Mouse (Mus musculus): ENCODE measurements around the gene Knstrn. TPM values are rescaled to one million over a fixed set of nuclear protein-coding genes. Genes with fewer than 3 reads are reported as not detected.

The Knstrn gene
- polyA plus RNA-seq, 1 experiment from 2014 or later, result 7.2 TPM

- no peaks in the 10 kb centered on the region for H3K36me3 ChIP-seq (ENCODE audit: control insufficient read depth, insufficient read depth, low read length)
- H3K4me3 ChIP-seq (ENCODE audit: low read depth, low read length), result peak within 1 kb of the TSS; percentile 90
- peak within 1 kb of the TSS; percentile 99 for H3K4me2 ChIP-seq (ENCODE audit: low read depth, low read length)
- H3K4me1 ChIP-seq (ENCODE audit: control insufficient read depth, insufficient read depth, low read length), result peaks cover 34% of the 10 kb centered on the region
- no peaks in the 10 kb centered on the region for H3K9me3 ChIP-seq (ENCODE audit: control insufficient read depth, low read length)
- H3K27ac ChIP-seq (ENCODE audit: low read depth, low read length), result peak within 1 kb of the TSS; percentile 86; the same call in 1 of the 2 replicates
- under 1% methylated on average over 32 of the region's 32 CpGs for WGBS
- H3K27me3 ChIP-seq (ENCODE audit: control insufficient read depth, insufficient read depth, low read length), result peaks cover 41% of the 10 kb centered on the region
- H3K9ac ChIP-seq (replicated peaks; ENCODE audit: low read depth, low read length), result peak within 1 kb of the TSS; percentile 90
- peak; percentile 0; the same call in 1 of the 2 replicates for ATAC-seq (ENCODE audit: low read depth)
Observed at GRCm38 (mm10) chr2:118899981-118900825, 86.4 kb downstream of the Knstrn start, which contains the start of gene Bahd1. Gene Bahd1, plus strand, starts transcription at chr2:118900377.

- Histone ChIP-seq H3K4me1 (ENCODE audit: control insufficient read depth, insufficient read depth, low read length) (peaks cover 36% of the 10 kb centered on the region), H3K9me3 (ENCODE audit: control insufficient read depth, low read length) (no peaks in the 10 kb centered on the region), H3K4me3 (ENCODE audit: low read depth, low read length) (peak overlapping the region; percentile 90), H3K27ac (ENCODE audit: low read depth, low read length) (no peak overlapping the region), H3K9ac (replicated peaks; ENCODE audit: low read depth, low read length) (peak overlapping the region; percentile 90), H3K36me3 (ENCODE audit: control insufficient read depth, insufficient read depth, low read length) (no peaks in the 10 kb centered on the region), H3K27me3 (ENCODE audit: control insufficient read depth, insufficient read depth, low read length) (peaks cover 36% of the 10 kb centered on the region), H3K4me2 (ENCODE audit: low read depth, low read length) (peak overlapping the region; percentile 99)
- peak; percentile 20; the same call in 1 of the 2 replicates for ATAC-seq (ENCODE audit: low read depth)
- under 1% methylated on average over 11 of the region's 11 CpGs for WGBS
Observed at GRCm38 (mm10) chr2:118900826-118901140, 87.0 kb downstream of the Knstrn start.

- ATAC-seq (ENCODE audit: low read depth), result peak; percentile 92
- Histone ChIP-seq H3K4me1 (ENCODE audit: control insufficient read depth, insufficient read depth, low read length) (peaks cover 35% of the 10 kb centered on the region), H3K9me3 (ENCODE audit: control insufficient read depth, low read length) (no peaks in the 10 kb centered on the region), H3K4me2 (ENCODE audit: low read depth, low read length) (peak overlapping the region; percentile 99), H3K4me3 (ENCODE audit: low read depth, low read length) (peak overlapping the region; percentile 90), H3K27ac (ENCODE audit: low read depth, low read length) (peak overlapping the region; percentile 86), H3K9ac (replicated peaks; ENCODE audit: low read depth, low read length) (peak overlapping the region; percentile 90), H3K36me3 (ENCODE audit: control insufficient read depth, insufficient read depth, low read length) (no peaks in the 10 kb centered on the region), H3K27me3 (ENCODE audit: control insufficient read depth, insufficient read depth, low read length) (peaks cover 30% of the 10 kb centered on the region)
- under 1% methylated on average over 68 of the region's 120 CpGs for WGBS
Observed at GRCm38 (mm10) chr2:118901175-118902031, 87.6 kb downstream of the Knstrn start.

GRCm38 (mm10) chr2:118902051-118903025 lies 88.5 kb downstream of the Knstrn start:
- Histone ChIP-seq H3K4me3 (ENCODE audit: low read depth, low read length) (peak overlapping the region; percentile 90), H3K4me1 (ENCODE audit: control insufficient read depth, insufficient read depth, low read length) (peaks cover 26% of the 10 kb centered on the region), H3K4me2 (ENCODE audit: low read depth, low read length) (peak overlapping the region; percentile 99), H3K36me3 (ENCODE audit: control insufficient read depth, insufficient read depth, low read length) (no peaks in the 10 kb centered on the region), H3K9ac (replicated peaks; ENCODE audit: low read depth, low read length) (peak overlapping the region; percentile 90), H3K27ac (ENCODE audit: low read depth, low read length) (peak overlapping the region; percentile 86), H3K9me3 (ENCODE audit: control insufficient read depth, low read length) (no peaks in the 10 kb centered on the region), H3K27me3 (ENCODE audit: control insufficient read depth, insufficient read depth, low read length) (peaks cover 21% of the 10 kb centered on the region)
- WGBS, result 0% methylated on average over 59 of the region's 106 CpGs
- ATAC-seq (ENCODE audit: low read depth), result peak; percentile 18

GRCm38 (mm10) chr2:118903333-118903741 lies 89.5 kb downstream of the Knstrn start:
- Histone ChIP-seq H3K4me1 (ENCODE audit: control insufficient read depth, insufficient read depth, low read length) (peaks cover 23% of the 10 kb centered on the region), H3K27ac (ENCODE audit: low read depth, low read length) (no peak overlapping the region), H3K27me3 (ENCODE audit: control insufficient read depth, insufficient read depth, low read length) (peaks cover 13% of the 10 kb centered on the region), H3K36me3 (ENCODE audit: control insufficient read depth, insufficient read depth, low read length) (no peaks in the 10 kb centered on the region), H3K4me2 (ENCODE audit: low read depth, low read length) (peak overlapping the region; percentile 99), H3K4me3 (ENCODE audit: low read depth, low read length) (peak overlapping the region; percentile 90), H3K9me3 (ENCODE audit: control insufficient read depth, low read length) (no peaks in the 10 kb centered on the region), H3K9ac (replicated peaks; ENCODE audit: low read depth, low read length) (peak overlapping the region; percentile 90)
- ATAC-seq (ENCODE audit: low read depth), result no peak
- WGBS, result 8% methylated on average over 10 of the region's 10 CpGs

Other genes starting within 250 kb of the Knstrn start
- 4.3 and 8.8 TPM in 2 replicates for gene Bub1b, start 215.8 kb upstream of the Knstrn start, polyA plus RNA-seq (2014; fragmentation: Nextera tagmentation; extraction: Ambion mirVana)
- 29.4 and 39.1 TPM in 2 replicates for gene Pak6, start 150.7 kb upstream of the Knstrn start, polyA plus RNA-seq (2014; fragmentation: Nextera tagmentation; extraction: Ambion mirVana)
- not detected in 2 replicates for gene Ankrd63, start 110.0 kb upstream of the Knstrn start, polyA plus RNA-seq (2014; fragmentation: Nextera tagmentation; extraction: Ambion mirVana)
- gene Plcb2, start 85.6 kb upstream of the Knstrn start, polyA plus RNA-seq (2014; fragmentation: Nextera tagmentation; extraction: Ambion mirVana), result 0.57 and 0.88 TPM in 2 replicates
- 29.4 and 32.3 TPM in 2 replicates for gene Inafm2, start 68.2 kb upstream of the Knstrn start, polyA plus RNA-seq (2014; fragmentation: Nextera tagmentation; extraction: Ambion mirVana)
- 0.60 and 0.64 TPM in 2 replicates for gene Ccdc9b, start 51.3 kb upstream of the Knstrn start, polyA plus RNA-seq (2014; fragmentation: Nextera tagmentation; extraction: Ambion mirVana)
- gene Phgr1, start 41.2 kb upstream of the Knstrn start, polyA plus RNA-seq (2014; fragmentation: Nextera tagmentation; extraction: Ambion mirVana), result not detected in 2 replicates
- 59.4 and 66.8 TPM in 2 replicates for gene Disp2, start 34.3 kb upstream of the Knstrn start, polyA plus RNA-seq (2014; fragmentation: Nextera tagmentation; extraction: Ambion mirVana)
- gene Ivd, start 48.0 kb downstream of the Knstrn start, polyA plus RNA-seq (2014; fragmentation: Nextera tagmentation; extraction: Ambion mirVana), result 37.7 and 41.2 TPM in 2 replicates
- gene Bahd1, start 86.4 kb downstream of the Knstrn start, polyA plus RNA-seq (2014; fragmentation: Nextera tagmentation; extraction: Ambion mirVana), result 1.8 and 2.2 TPM in 2 replicates
- 3.5 and 8.5 TPM in 2 replicates for gene Chst14, start 112.5 kb downstream of the Knstrn start, polyA plus RNA-seq (2014; fragmentation: Nextera tagmentation; extraction: Ambion mirVana)
- gene Ccdc32, start 215.4 kb downstream of the Knstrn start, polyA plus RNA-seq (2014; fragmentation: Nextera tagmentation; extraction: Ambion mirVana), result 36.3 and 38.5 TPM in 2 replicates
- gene Rpusd2, start 220.8 kb downstream of the Knstrn start, polyA plus RNA-seq (2014; fragmentation: Nextera tagmentation; extraction: Ambion mirVana), result 4.1 and 4.4 TPM in 2 replicates
- 2.9 and 4.9 TPM in 2 replicates for gene Knl1, start 233.1 kb downstream of the Knstrn start, polyA plus RNA-seq (2014; fragmentation: Nextera tagmentation; extraction: Ambion mirVana)

Data from neural tube, embryonic 14.5 days (tissue).